Mouse (Mus musculus) limb, embryonic 14.5 days (tissue): ENCODE results near the gene Net1. TPM values are rescaled to one million over a fixed set of nuclear protein-coding genes. Genes with fewer than 3 reads are reported as not detected.

Source experiments
- ATAC-seq: fragments of 200-750 bp; cut with Nextera tagmentation; 2 replicates; pipeline ENCODE4 v1.8.0; 2017; ENCODE audit warnings: low read depth, moderate number of reproducible peaks, moderate TSS enrichment; ENCODE audit not compliant: low FRiP score
- DNase-seq: peaks from one replicate; pipeline ENCODE4 v3.0.0-alpha.2; 2015; ENCODE audit warnings: low spot score
- H3K27ac ChIP-seq: fragments of 300-500 bp; sonication (generic); replicated peaks from 2 replicates; pipeline ENCODE4 v1.5.1; 2014; ENCODE audit warnings: low read depth, mild to moderate bottlenecking, low read length, moderate library complexity, mixed read lengths
- H3K27me3 ChIP-seq: fragments of 300-500 bp; sonication (generic); 2 replicates; pipeline ENCODE4 v1.6.1; 2014; ENCODE audit warnings: low read length, mixed read lengths; ENCODE audit not compliant: control insufficient read depth, insufficient read depth
- H3K36me3 ChIP-seq: fragments of 300-500 bp; sonication (generic); 2 replicates; pipeline ENCODE4 v1.6.1; 2014; ENCODE audit warnings: mild to moderate bottlenecking, low read length, moderate library complexity, mixed read lengths; ENCODE audit not compliant: control insufficient read depth, insufficient read depth
- H3K4me1 ChIP-seq: fragments of 300-500 bp; sonication (generic); 2 replicates; pipeline ENCODE4 v1.6.1; 2014; ENCODE audit warnings: antibody characterized with exemption, low read length, mixed read lengths; ENCODE audit not compliant: control insufficient read depth, insufficient read depth
- H3K4me2 ChIP-seq: fragments of 300-500 bp; sonication (generic); replicated peaks from 2 replicates; pipeline ENCODE4 v1.6.1; 2014; ENCODE audit warnings: low read depth, mild to moderate bottlenecking, low read length, moderate library complexity; ENCODE audit not compliant: severe bottlenecking
- H3K4me3 ChIP-seq: fragments of 300-500 bp; sonication (generic); replicated peaks from 2 replicates; pipeline ENCODE4 v1.5.1; 2014; ENCODE audit warnings: low read length
- H3K9ac ChIP-seq: fragments of 300-500 bp; sonication (generic); 2 replicates; pipeline ENCODE4 v1.6.1; 2014; ENCODE audit warnings: mild to moderate bottlenecking, low read depth, low read length, moderate library complexity; ENCODE audit not compliant: severe bottlenecking
- H3K9me3 ChIP-seq: fragments of 300-500 bp; sonication (generic); 2 replicates; pipeline ENCODE4 v1.6.1; 2016; ENCODE audit warnings: low read length; ENCODE audit not compliant: control insufficient read depth
- POLR2A ChIP-seq: fragments of 200-500 bp; IDR thresholded peaks from 2 replicates; pipeline ENCODE4 v1.8.0; 2012; ENCODE audit warnings: inconsistent platforms, mild to moderate bottlenecking, moderate library complexity, borderline replicate concordance; ENCODE audit not compliant: insufficient read depth, insufficient read length; ENCODE audit errors: extremely low read depth
- WGBS: fragments of 180-500 bp; shearing (Covaris S2); extraction: QIAGEN DNeasy Blood & Tissue Kit; methylation state at CpG from one replicate; pipeline ENCODE4 v1.1.7; 2014; 5-methylcytosine and 5-hydroxymethylcytosine counted together
- polyA plus RNA-seq, 2 experiments: library from polyadenylated mRNA; depleted of rRNA in 1 of 2; stranded (reverse) in 1 of 2; unstranded in 1 of 2; fragments of >200 nt; fragmentation: Nextera tagmentation in 1 of 2; extraction: Ambion mirVana in 1 of 2; gene quantifications; 2 replicates each; pipeline versions ENCODE4 v1.2.1 to v1.2.3; 2012 to 2014

Net1 gene
- polyA plus RNA-seq, 2 experiments, result 71.8 to 115 TPM

DNA sequence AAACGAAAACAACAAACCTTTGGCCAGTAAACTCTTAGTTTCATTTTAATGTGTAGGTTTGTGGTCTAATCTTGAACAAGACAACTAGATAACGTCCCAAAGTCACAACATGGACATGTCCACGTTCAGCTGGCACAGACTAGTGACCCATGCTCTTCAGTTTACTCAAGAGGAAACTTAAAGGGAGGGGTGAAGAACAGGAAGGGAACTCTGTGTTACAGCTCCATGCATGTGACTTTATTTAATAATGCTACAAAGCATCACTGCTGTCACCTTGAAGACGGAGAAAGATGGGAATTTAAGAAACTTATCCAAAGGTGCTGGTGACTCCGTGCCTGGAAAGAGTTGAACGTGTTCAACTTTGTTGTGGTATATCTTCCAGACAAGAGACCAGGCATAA lies 22.0 kb downstream of the Net1 start:
- no peaks in the 10 kb centered on the region for H3K27me3 ChIP-seq
- peaks cover 3% of the 10 kb centered on the region; the same call in 1 of the 2 replicates for H3K4me1 ChIP-seq
- no peak overlapping the region for H3K9ac ChIP-seq
- H3K9me3 ChIP-seq, result no peaks in the 10 kb centered on the region
- peaks cover 2% of the 10 kb centered on the region; the same call in 1 of the 2 replicates for H3K36me3 ChIP-seq
- H3K27ac ChIP-seq, result no peak overlapping the region
- DNase-seq (no peak), ATAC-seq (no peak)
- H3K4me2 ChIP-seq, result no peak overlapping the region
- WGBS, result 92% methylated on average over 6 of the region's 6 CpGs
- no peak for TF ChIP-seq POLR2A
- no peak overlapping the region for H3K4me3 ChIP-seq

- Histone ChIP-seq H3K9ac (no peak overlapping the region), H3K27ac (no peak overlapping the region), H3K36me3 (peaks cover 2% of the 10 kb centered on the region; the same call in 1 of the 2 replicates), H3K4me2 (no peak overlapping the region), H3K9me3 (no peaks in the 10 kb centered on the region), H3K4me3 (no peak overlapping the region), H3K4me1 (peaks cover 5% of the 10 kb centered on the region; the same call in 1 of the 2 replicates), H3K27me3 (no peaks in the 10 kb centered on the region)
- ATAC-seq (no peak), DNase-seq (no peak)
- TF ChIP-seq POLR2A, result no peak
- 82% methylated on average over 8 of the region's 8 CpGs for WGBS
These were observed 22.5 kb downstream of the Net1 start for GRCm38 (mm10) chr13:3895397-3895980.

GRCm38 (mm10) chr13:3894549-3894948 lies 23.5 kb downstream of the Net1 start:
- DNase-seq (no peak), ATAC-seq (no peak)
- no peak overlapping the region for H3K27ac ChIP-seq
- H3K36me3 ChIP-seq, result peaks cover 5% of the 10 kb centered on the region
- H3K4me3 ChIP-seq, result no peak overlapping the region
- no peaks in the 10 kb centered on the region for H3K9me3 ChIP-seq
- no peak for TF ChIP-seq POLR2A
- peaks cover 10% of the 10 kb centered on the region for H3K4me1 ChIP-seq
- WGBS, result 63% methylated on average over 8 of the region's 8 CpGs
- H3K4me2 ChIP-seq, result no peak overlapping the region
- no peak overlapping the region for H3K9ac ChIP-seq
- H3K27me3 ChIP-seq, result no peaks in the 10 kb centered on the region

- ATAC-seq (peak; percentile 95), DNase-seq (peak; percentile 94)
- peak overlapping the region; percentile 54 for H3K4me2 ChIP-seq
- peaks cover 10% of the 10 kb centered on the region for H3K4me1 ChIP-seq
- H3K4me3 ChIP-seq, result peak overlapping the region; percentile 71
- H3K27ac ChIP-seq, result peak overlapping the region; percentile 86
- H3K27me3 ChIP-seq, result no peaks in the 10 kb centered on the region
- H3K36me3 ChIP-seq, result peaks cover 8% of the 10 kb centered on the region
- H3K9me3 ChIP-seq, result no peaks in the 10 kb centered on the region
- under 1% methylated on average over 35 of the region's 35 CpGs for WGBS
- peak; percentile 98 for TF ChIP-seq POLR2A
- H3K9ac ChIP-seq, result peak overlapping the region; percentile 83
These were observed 24.8 kb downstream of the Net1 start for GRCm38 (mm10) chr13:3893126-3893734.

DNA sequence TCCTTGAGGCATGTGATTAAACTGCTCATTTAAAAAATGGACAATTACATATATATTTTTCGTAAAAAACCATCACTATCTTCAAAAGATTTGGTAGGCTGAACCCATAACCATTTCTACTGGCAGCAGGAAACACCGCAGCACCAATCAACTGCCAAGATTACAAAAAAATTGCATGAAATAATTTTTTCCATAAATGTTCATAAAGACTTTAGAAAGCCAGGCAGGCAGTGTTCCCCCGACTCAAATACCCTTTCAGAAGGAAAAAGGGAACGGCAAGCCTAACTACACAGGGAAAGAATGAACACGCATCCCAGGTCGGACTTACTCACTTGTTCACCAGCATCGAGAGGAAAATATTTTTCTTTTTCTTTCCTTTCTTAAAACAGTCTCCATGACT lies 25.4 kb downstream of the Net1 start:
- H3K4me3 ChIP-seq, result peak overlapping the region; percentile 71
- 11% methylated on average over 7 of the region's 7 CpGs for WGBS
- H3K36me3 ChIP-seq, result peaks cover 15% of the 10 kb centered on the region
- no peaks in the 10 kb centered on the region for H3K27me3 ChIP-seq
- peak overlapping the region; percentile 86 for H3K27ac ChIP-seq
- peak overlapping the region; percentile 83 for H3K9ac ChIP-seq
- no peak for ATAC-seq
- peak; percentile 57 for DNase-seq
- peak overlapping the region; percentile 54 for H3K4me2 ChIP-seq
- no peaks in the 10 kb centered on the region for H3K9me3 ChIP-seq
- no peak for TF ChIP-seq POLR2A
- H3K4me1 ChIP-seq, result peaks cover 10% of the 10 kb centered on the region
